Mouse (Mus musculus): ENCODE data around the gene C2cd4d. TPM values are rescaled to one million over a fixed set of nuclear protein-coding genes. Genes with fewer than 3 reads are reported as not detected.

The C2cd4d gene
- polyA plus RNA-seq, 1 experiment = not detected

DNA sequence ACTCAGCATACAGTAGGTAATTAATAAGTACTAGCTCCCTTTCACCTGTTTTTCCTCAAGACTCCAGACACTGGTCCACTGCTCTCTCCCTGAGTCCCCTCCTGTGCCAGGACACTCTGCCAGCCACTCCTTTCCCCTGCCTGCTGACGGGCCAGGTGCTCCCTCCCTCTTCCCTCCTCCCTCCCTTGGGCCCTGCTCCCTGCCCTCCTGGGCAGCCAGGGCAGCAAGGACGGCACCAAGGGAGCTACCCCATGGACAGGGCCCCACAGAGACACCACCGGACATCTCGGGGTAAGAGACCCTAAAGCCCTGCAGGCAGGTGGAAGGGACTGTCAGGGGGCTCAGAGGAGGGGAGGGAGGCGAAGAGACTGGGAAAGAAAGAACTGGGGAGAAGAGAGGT is 10.4 kb downstream of the C2cd4d start, which contains the start of gene Rorc:
Gene Rorc (plus strand): TSS at position 154 of the 400 bp plus-strand sequence.
- Histone ChIP-seq H3K4me3 (ENCODE audit: low read depth, low read length) (peak within 1 kb of the TSS; percentile 41; the same call in 1 of the 2 replicates), H3K4me1 (ENCODE audit: control insufficient read depth, insufficient read depth, low read length) (peaks cover 3% of the 10 kb centered on the region), H3K27ac (ENCODE audit: insufficient read depth, low read length) (no peak within 1 kb of the TSS), H3K9me3 (replicated peaks; ENCODE audit: control insufficient read depth, insufficient read depth, low read length, poor library complexity, severe bottlenecking) (no peaks in the 10 kb centered on the region), H3K36me3 (ENCODE audit: control insufficient read depth, insufficient read depth, low read length, poor library complexity, severe bottlenecking) (no peaks in the 10 kb centered on the region), H3K9ac (ENCODE audit: low read depth, poor library complexity, severe bottlenecking) (no peak within 1 kb of the TSS), H3K27me3 (ENCODE audit: control insufficient read depth, insufficient read depth, low read length, poor library complexity, severe bottlenecking) (no peaks in the 10 kb centered on the region)
- TF ChIP-seq EP300 (IDR thresholded peaks at IDR 0.05; ENCODE audit: insufficient read depth, low read depth, low read length) = no peak
- no peak for TF ChIP-seq POLR2A (IDR thresholded peaks at IDR 0.05; ENCODE audit: insufficient read depth, low read length)

DNA sequence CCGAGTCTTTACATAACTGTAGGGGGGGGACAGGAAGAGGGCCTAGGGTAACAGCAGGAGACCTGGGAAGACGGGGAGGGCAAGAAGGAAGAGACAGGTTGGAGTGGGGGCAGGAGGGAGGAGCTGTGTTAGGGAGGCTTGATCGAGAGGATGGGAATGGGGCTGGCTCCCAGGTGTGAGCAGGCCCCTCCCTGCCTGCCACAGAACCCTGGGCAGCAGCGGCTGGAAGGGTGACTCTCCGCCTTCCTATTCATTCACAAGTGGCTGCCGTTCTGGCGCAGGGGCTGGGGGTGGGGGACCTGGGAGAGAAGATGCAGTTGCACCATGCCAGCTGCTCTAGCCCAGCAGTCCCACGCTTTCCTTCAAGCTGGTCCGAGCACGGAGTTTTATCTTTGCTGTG is 10.9 kb downstream of the C2cd4d start:
- no peak overlapping the region for H3K9ac ChIP-seq (ENCODE audit: low read depth, poor library complexity, severe bottlenecking)

DNA sequence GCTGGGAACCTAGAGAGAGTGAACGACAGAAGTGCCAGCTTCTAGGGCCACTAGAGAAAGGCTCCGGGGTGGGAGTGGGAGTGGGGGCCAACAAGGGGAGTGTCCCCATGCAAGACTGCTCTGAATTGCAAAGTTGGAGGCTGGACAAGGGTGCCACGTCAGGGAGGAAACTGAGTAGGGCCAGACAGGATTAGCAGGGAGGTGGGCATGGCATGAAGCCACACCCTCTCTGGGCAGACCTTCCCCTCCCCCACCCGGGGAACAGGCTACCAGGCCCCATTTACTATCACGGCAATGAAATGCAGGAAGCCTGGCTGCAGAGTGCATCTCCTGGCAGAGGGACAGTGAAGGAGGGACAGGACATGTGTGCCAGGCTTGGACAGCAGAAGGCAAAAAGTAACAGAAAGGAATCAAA is 11.4 kb downstream of the C2cd4d start:
- H3K9ac ChIP-seq (ENCODE audit: low read depth, poor library complexity, severe bottlenecking) = no peak overlapping the region
- H3K4me1 ChIP-seq (ENCODE audit: control insufficient read depth, insufficient read depth, low read length) = peaks cover 3% of the 10 kb centered on the region
- H3K27ac ChIP-seq (ENCODE audit: insufficient read depth, low read length) = no peak overlapping the region
- no peaks in the 10 kb centered on the region for H3K27me3 ChIP-seq (ENCODE audit: control insufficient read depth, insufficient read depth, low read length, poor library complexity, severe bottlenecking)
- no peak for TF ChIP-seq CTCF (IDR thresholded peaks at IDR 0.05; ENCODE audit: low read depth, low read length)
- TF ChIP-seq EP300 (IDR thresholded peaks at IDR 0.05; ENCODE audit: insufficient read depth, low read depth, low read length) = no peak
- H3K36me3 ChIP-seq (ENCODE audit: control insufficient read depth, insufficient read depth, low read length, poor library complexity, severe bottlenecking) = no peaks in the 10 kb centered on the region
- no peaks in the 10 kb centered on the region for H3K9me3 ChIP-seq (replicated peaks; ENCODE audit: control insufficient read depth, insufficient read depth, low read length, poor library complexity, severe bottlenecking)
- peak overlapping the region; percentile 41; the same call in 1 of the 2 replicates for H3K4me3 ChIP-seq (ENCODE audit: low read depth, low read length)

More for the DNA sequence above, 10.9 kb downstream of the C2cd4d start:
- no peaks in the 10 kb centered on the region for H3K9me3 ChIP-seq (replicated peaks; ENCODE audit: control insufficient read depth, insufficient read depth, low read length, poor library complexity, severe bottlenecking)
- H3K27ac ChIP-seq (ENCODE audit: insufficient read depth, low read length) = no peak overlapping the region
- H3K4me3 ChIP-seq (ENCODE audit: low read depth, low read length) = peak overlapping the region; percentile 41; the same call in 1 of the 2 replicates
- H3K36me3 ChIP-seq (ENCODE audit: control insufficient read depth, insufficient read depth, low read length, poor library complexity, severe bottlenecking) = no peaks in the 10 kb centered on the region
- peak; percentile 40; the same call in 1 of the 2 replicates for TF ChIP-seq EP300 (IDR thresholded peaks at IDR 0.05; ENCODE audit: insufficient read depth, low read depth, low read length)
- no peak for TF ChIP-seq POLR2A (IDR thresholded peaks at IDR 0.05; ENCODE audit: insufficient read depth, low read length)
- TF ChIP-seq CTCF (IDR thresholded peaks at IDR 0.05; ENCODE audit: low read depth, low read length) = no peak
- H3K4me1 ChIP-seq (ENCODE audit: control insufficient read depth, insufficient read depth, low read length) = peaks cover 3% of the 10 kb centered on the region
- H3K27me3 ChIP-seq (ENCODE audit: control insufficient read depth, insufficient read depth, low read length, poor library complexity, severe bottlenecking) = no peaks in the 10 kb centered on the region

DNA sequence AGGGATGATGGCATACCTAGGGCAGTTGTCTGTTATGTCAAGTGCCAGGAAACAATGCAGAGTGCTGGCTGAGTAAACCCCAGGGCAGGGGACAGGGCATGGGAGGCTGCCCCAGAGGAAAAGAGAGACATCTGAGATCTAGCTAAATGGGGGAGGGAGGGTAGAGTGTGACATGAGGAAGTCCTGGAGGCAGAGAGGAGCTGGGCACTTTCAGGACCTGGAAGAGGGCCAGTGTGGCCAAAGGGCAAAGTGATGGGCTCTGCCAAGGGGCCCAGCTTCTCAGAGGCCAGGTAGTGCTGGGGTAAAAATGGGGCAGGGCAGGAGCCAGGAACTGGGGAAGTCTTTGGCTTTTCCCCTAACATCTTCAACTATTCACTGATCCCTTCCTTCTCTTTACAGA is 12.4 kb downstream of the C2cd4d start:
- Histone ChIP-seq H3K27me3 (ENCODE audit: control insufficient read depth, insufficient read depth, low read length, poor library complexity, severe bottlenecking) (no peaks in the 10 kb centered on the region), H3K27ac (ENCODE audit: insufficient read depth, low read length) (no peak overlapping the region), H3K4me3 (ENCODE audit: low read depth, low read length) (no peak overlapping the region), H3K36me3 (ENCODE audit: control insufficient read depth, insufficient read depth, low read length, poor library complexity, severe bottlenecking) (no peaks in the 10 kb centered on the region), H3K4me1 (ENCODE audit: control insufficient read depth, insufficient read depth, low read length) (peaks cover 3% of the 10 kb centered on the region), H3K9me3 (replicated peaks; ENCODE audit: control insufficient read depth, insufficient read depth, low read length, poor library complexity, severe bottlenecking) (no peaks in the 10 kb centered on the region), H3K9ac (ENCODE audit: low read depth, poor library complexity, severe bottlenecking) (no peak overlapping the region)
- TF ChIP-seq POLR2A (IDR thresholded peaks at IDR 0.05; ENCODE audit: insufficient read depth, low read length) (no peak), EP300 (IDR thresholded peaks at IDR 0.05; ENCODE audit: insufficient read depth, low read depth, low read length) (no peak), CTCF (IDR thresholded peaks at IDR 0.05; ENCODE audit: low read depth, low read length) (no peak)

GRCm38 (mm10) chr3:94375146-94375545 is 12.9 kb downstream of the C2cd4d start:
- H3K4me1 ChIP-seq (ENCODE audit: control insufficient read depth, insufficient read depth, low read length) = peaks cover 2% of the 10 kb centered on the region
- TF ChIP-seq CTCF (IDR thresholded peaks at IDR 0.05; ENCODE audit: low read depth, low read length) (no peak), EP300 (IDR thresholded peaks at IDR 0.05; ENCODE audit: insufficient read depth, low read depth, low read length) (no peak), POLR2A (IDR thresholded peaks at IDR 0.05; ENCODE audit: insufficient read depth, low read length) (no peak)
- H3K9me3 ChIP-seq (replicated peaks; ENCODE audit: control insufficient read depth, insufficient read depth, low read length, poor library complexity, severe bottlenecking) = peaks cover under 1% of the 10 kb centered on the region; the same call in 1 of the 2 replicates
- H3K27ac ChIP-seq (ENCODE audit: insufficient read depth, low read length) = no peak overlapping the region
- H3K4me3 ChIP-seq (ENCODE audit: low read depth, low read length) = no peak overlapping the region
- H3K36me3 ChIP-seq (ENCODE audit: control insufficient read depth, insufficient read depth, low read length, poor library complexity, severe bottlenecking) = no peaks in the 10 kb centered on the region
- H3K27me3 ChIP-seq (ENCODE audit: control insufficient read depth, insufficient read depth, low read length, poor library complexity, severe bottlenecking) = no peaks in the 10 kb centered on the region
- H3K9ac ChIP-seq (ENCODE audit: low read depth, poor library complexity, severe bottlenecking) = no peak overlapping the region

- Histone ChIP-seq H3K27me3 (ENCODE audit: control insufficient read depth, insufficient read depth, low read length, poor library complexity, severe bottlenecking) (no peaks in the 10 kb centered on the region), H3K9me3 (replicated peaks; ENCODE audit: control insufficient read depth, insufficient read depth, low read length, poor library complexity, severe bottlenecking) (peaks cover 5% of the 10 kb centered on the region), H3K4me3 (ENCODE audit: low read depth, low read length) (no peak overlapping the region)
These were observed 13.6 kb downstream of the C2cd4d start for GRCm38 (mm10) chr3:94375861-94376260.

More at GRCm38 (mm10) chr3:94375861-94376260, 13.6 kb downstream of the C2cd4d start:
- TF ChIP-seq POLR2A (IDR thresholded peaks at IDR 0.05; ENCODE audit: insufficient read depth, low read length) (no peak), CTCF (IDR thresholded peaks at IDR 0.05; ENCODE audit: low read depth, low read length) (no peak), EP300 (IDR thresholded peaks at IDR 0.05; ENCODE audit: insufficient read depth, low read depth, low read length) (no peak)
- H3K27ac ChIP-seq (ENCODE audit: insufficient read depth, low read length) = no peak overlapping the region
- no peaks in the 10 kb centered on the region for H3K36me3 ChIP-seq (ENCODE audit: control insufficient read depth, insufficient read depth, low read length, poor library complexity, severe bottlenecking)
- peaks cover 2% of the 10 kb centered on the region for H3K4me1 ChIP-seq (ENCODE audit: control insufficient read depth, insufficient read depth, low read length)
- no peak overlapping the region for H3K9ac ChIP-seq (ENCODE audit: low read depth, poor library complexity, severe bottlenecking)
